Mouse (Mus musculus) bone marrow, adult 2 months (tissue): ENCODE measurements around the gene Cirbp.

Source experiments
- CTCF ChIP-seq: fragments of 200-500 bp; IDR thresholded peaks from 2 replicates; pipeline ENCODE4 v1.5.1; 2011; ENCODE audit warnings: low read length, control low read depth; ENCODE audit not compliant: control insufficient read depth, insufficient read depth
- POLR2A ChIP-seq: fragments of 200-500 bp; IDR thresholded peaks from 2 replicates; pipeline ENCODE4 v1.6.1; 2011; ENCODE audit warnings: low read depth, mild to moderate bottlenecking, control low read depth, low read length, borderline replicate concordance; ENCODE audit not compliant: control insufficient read depth

DNA sequence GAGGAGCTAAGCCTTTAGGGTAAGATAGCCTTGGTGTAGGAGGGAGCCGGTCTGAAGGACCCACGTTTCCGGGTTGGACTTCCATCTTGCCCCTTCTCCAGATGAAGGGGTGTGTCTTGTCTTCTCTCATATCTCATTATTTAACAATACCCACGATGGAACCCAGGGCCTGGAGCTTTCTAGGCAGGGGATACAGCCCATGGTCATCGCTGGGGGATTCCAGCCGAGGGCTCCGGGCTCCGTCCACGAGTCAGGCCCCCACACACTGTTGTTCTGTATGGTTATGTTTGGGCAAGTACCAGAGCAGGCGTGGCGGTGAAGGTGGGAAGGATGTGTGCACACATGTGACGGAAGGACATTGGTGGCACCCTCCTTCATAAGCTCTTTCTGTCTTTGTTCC lies 21.6 kb upstream of the Cirbp start:
- TF ChIP-seq POLR2A (no peak), CTCF (no peak)
